Mouse (Mus musculus) midbrain, embryonic 11.5 days (tissue): ENCODE measurements around the gene Ccdc191. TPM values are rescaled to one million over a fixed set of nuclear protein-coding genes. Genes with fewer than 3 reads are reported as not detected.

Source experiments
- ATAC-seq: fragments of 200-750 bp; cut with Nextera tagmentation; 2 replicates; pipeline ENCODE4 v1.8.0; 2017; ENCODE audit warnings: moderate TSS enrichment, moderate library complexity; ENCODE audit not compliant: low FRiP score
- DNase-seq: peaks from one replicate; pipeline ENCODE4 v3.0.0; 2015; ENCODE audit warnings: low spot score; ENCODE audit errors: missing footprints
- H3K27ac ChIP-seq: fragments of 300-500 bp; sonication (generic); 2 replicates; pipeline ENCODE4 v1.5.1; 2014; ENCODE audit warnings: low read depth, low read length
- H3K27me3 ChIP-seq: fragments of 300-500 bp; sonication (generic); 2 replicates; pipeline ENCODE4 v1.6.1; 2014; ENCODE audit warnings: mild to moderate bottlenecking, low read length, moderate library complexity, mixed read lengths; ENCODE audit not compliant: control insufficient read depth, insufficient read depth
- H3K36me3 ChIP-seq: fragments of 300-500 bp; sonication (generic); 2 replicates; pipeline ENCODE4 v1.6.1; 2014; ENCODE audit warnings: mild to moderate bottlenecking, low read length, moderate library complexity, mixed read lengths; ENCODE audit not compliant: control insufficient read depth, insufficient read depth
- H3K4me1 ChIP-seq: fragments of 300-500 bp; sonication (generic); 2 replicates; pipeline ENCODE4 v1.6.1; 2014; ENCODE audit warnings: low read length; ENCODE audit not compliant: control insufficient read depth, insufficient read depth
- H3K4me2 ChIP-seq: fragments of 300-500 bp; sonication (generic); 2 replicates; pipeline ENCODE4 v1.6.1; 2014; ENCODE audit warnings: mild to moderate bottlenecking, moderate library complexity
- H3K4me3 ChIP-seq: fragments of 300-500 bp; sonication (generic); 2 replicates; pipeline ENCODE4 v1.5.1; 2014; ENCODE audit warnings: low read depth, low read length
- H3K9ac ChIP-seq: fragments of 300-500 bp; sonication (generic); 2 replicates; pipeline ENCODE4 v1.6.1; 2014; ENCODE audit warnings: low read length
- H3K9me3 ChIP-seq: fragments of 300-500 bp; sonication (generic); 2 replicates; pipeline ENCODE4 v1.6.1; 2016; ENCODE audit warnings: low read length; ENCODE audit not compliant: control insufficient read depth
- WGBS: fragments of 180-500 bp; shearing (Covaris S2); extraction: QIAGEN DNeasy Blood & Tissue Kit; methylation state at CpG from one replicate; pipeline ENCODE4 v1.1.7; 2014; 5-methylcytosine and 5-hydroxymethylcytosine counted together
- polyA plus RNA-seq: library from polyadenylated mRNA; unstranded; fragments of >200 nt; fragmentation: Nextera tagmentation; extraction: Ambion mirVana; gene quantifications from 2 replicates; pipeline ENCODE4 v1.2.1, GENCODE M21; 2014

The Ccdc191 gene
- polyA plus RNA-seq, 1 experiment from 2014 or later = 17.7 TPM

GRCm38 (mm10) chr16:43922630-43923029 lies 33.0 kb downstream of the Ccdc191 start:
- peaks cover 2% of the 10 kb centered on the region; the same call in 1 of the 2 replicates for H3K4me1 ChIP-seq
- no peaks in the 10 kb centered on the region for H3K36me3 ChIP-seq
- no peak overlapping the region for H3K4me3 ChIP-seq
- no peaks in the 10 kb centered on the region for H3K9me3 ChIP-seq
- ATAC-seq (no peak), DNase-seq (no peak)
- H3K9ac ChIP-seq = no peak overlapping the region
- 39% methylated on average over 3 of the region's 3 CpGs for WGBS
- H3K27me3 ChIP-seq = no peaks in the 10 kb centered on the region
- H3K4me2 ChIP-seq = no peak overlapping the region
- H3K27ac ChIP-seq = no peak overlapping the region; the same call in 1 of the 2 replicates

DNA sequence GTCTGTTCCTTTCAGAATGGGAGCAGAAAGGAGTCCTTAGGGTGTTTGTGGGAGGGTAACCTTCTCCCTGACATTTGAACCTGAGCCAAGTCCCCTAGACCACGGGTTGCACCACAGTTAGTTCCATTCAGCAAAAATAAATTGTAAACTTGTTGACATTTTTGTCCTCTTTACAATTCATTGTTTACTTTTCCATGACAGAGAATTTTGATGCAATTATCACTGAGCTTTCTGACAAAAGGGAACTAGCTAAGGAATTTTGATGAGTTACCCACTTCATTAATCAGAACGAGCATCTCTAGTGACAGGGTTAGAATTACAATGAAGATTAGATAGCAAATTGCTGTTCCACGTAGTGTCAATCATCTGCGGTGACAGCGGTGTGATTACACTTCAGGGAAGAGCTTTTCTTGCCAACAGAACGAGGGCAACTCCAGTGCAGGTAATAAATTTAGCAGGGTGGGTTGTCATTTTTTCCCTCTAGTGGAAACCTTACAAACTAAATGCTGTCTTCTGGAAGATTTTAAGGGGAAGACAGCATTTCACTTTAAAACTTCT lies 35.5 kb downstream of the Ccdc191 start:
- Histone ChIP-seq H3K4me2 (no peak overlapping the region), H3K9ac (no peak overlapping the region), H3K4me3 (no peak overlapping the region), H3K36me3 (no peaks in the 10 kb centered on the region), H3K27ac (no peak overlapping the region), H3K4me1 (peaks cover 2% of the 10 kb centered on the region; the same call in 1 of the 2 replicates), H3K27me3 (no peaks in the 10 kb centered on the region), H3K9me3 (no peaks in the 10 kb centered on the region)
- DNase-seq = no peak
- WGBS = 82% methylated on average over 6 of the region's 6 CpGs
- ATAC-seq = no peak

- Histone ChIP-seq H3K27ac (no peak overlapping the region), H3K9me3 (no peaks in the 10 kb centered on the region), H3K4me1 (peaks cover 2% of the 10 kb centered on the region; the same call in 1 of the 2 replicates), H3K9ac (no peak overlapping the region), H3K4me3 (no peak overlapping the region), H3K36me3 (no peaks in the 10 kb centered on the region), H3K4me2 (no peak overlapping the region), H3K27me3 (no peaks in the 10 kb centered on the region)
- DNase-seq = no peak
- 68% methylated on average over 1 of the region's 1 CpGs for WGBS
- ATAC-seq = no peak
Observed at GRCm38 (mm10) chr16:43925846-43926245, 36.2 kb downstream of the Ccdc191 start.

GRCm38 (mm10) chr16:43926341-43926859 lies 36.8 kb downstream of the Ccdc191 start, which contains the start of gene Qtrt2:
TSS of gene Qtrt2 (minus strand) at chr16:43926809.
- Histone ChIP-seq H3K27ac (no peak within 1 kb of the TSS), H3K4me2 (no peak within 1 kb of the TSS), H3K9me3 (no peaks in the 10 kb centered on the region), H3K4me1 (peaks cover 2% of the 10 kb centered on the region; the same call in 1 of the 2 replicates), H3K9ac (no peak within 1 kb of the TSS), H3K27me3 (no peaks in the 10 kb centered on the region), H3K4me3 (no peak within 1 kb of the TSS), H3K36me3 (no peaks in the 10 kb centered on the region)
- 59% methylated on average over 6 of the region's 6 CpGs for WGBS
- ATAC-seq (no peak), DNase-seq (no peak)

DNA sequence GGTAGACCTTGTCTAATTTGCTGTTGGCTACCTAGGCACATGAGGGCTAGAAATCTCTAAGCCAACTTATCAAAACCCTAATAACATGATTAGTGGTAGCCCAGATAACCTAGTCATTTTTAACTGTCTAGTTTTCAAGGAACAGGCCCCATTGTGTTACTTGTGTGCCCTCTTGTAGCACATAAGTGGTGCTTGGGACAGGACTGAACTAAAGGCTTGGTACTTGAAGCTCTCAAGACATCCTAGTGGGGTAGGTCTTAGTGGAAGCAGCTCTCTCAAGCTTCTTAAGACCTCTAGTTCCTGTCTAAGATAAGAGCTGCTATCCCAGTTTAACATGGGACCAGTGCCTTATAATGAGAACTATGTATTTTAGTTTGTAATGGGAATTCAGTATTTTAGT lies 41.0 kb downstream of the Ccdc191 start:
- H3K4me2 ChIP-seq = no peak overlapping the region
- no peaks in the 10 kb centered on the region for H3K27me3 ChIP-seq
- DNase-seq = no peak
- H3K27ac ChIP-seq = no peak overlapping the region
- no peak overlapping the region for H3K9ac ChIP-seq
- H3K4me3 ChIP-seq = no peak overlapping the region
- H3K36me3 ChIP-seq = no peaks in the 10 kb centered on the region
- no peaks in the 10 kb centered on the region for H3K4me1 ChIP-seq
- H3K9me3 ChIP-seq = no peaks in the 10 kb centered on the region
- ATAC-seq = no peak

- Histone ChIP-seq H3K4me2 (no peak overlapping the region), H3K4me3 (no peak overlapping the region), H3K27me3 (no peaks in the 10 kb centered on the region), H3K36me3 (no peaks in the 10 kb centered on the region), H3K4me1 (no peaks in the 10 kb centered on the region), H3K27ac (no peak overlapping the region), H3K9me3 (no peaks in the 10 kb centered on the region), H3K9ac (no peak overlapping the region)
- DNase-seq (no peak), ATAC-seq (no peak)
- 73% methylated on average over 3 of the region's 3 CpGs for WGBS
Observed at GRCm38 (mm10) chr16:43931502-43931901, 41.9 kb downstream of the Ccdc191 start.

DNA sequence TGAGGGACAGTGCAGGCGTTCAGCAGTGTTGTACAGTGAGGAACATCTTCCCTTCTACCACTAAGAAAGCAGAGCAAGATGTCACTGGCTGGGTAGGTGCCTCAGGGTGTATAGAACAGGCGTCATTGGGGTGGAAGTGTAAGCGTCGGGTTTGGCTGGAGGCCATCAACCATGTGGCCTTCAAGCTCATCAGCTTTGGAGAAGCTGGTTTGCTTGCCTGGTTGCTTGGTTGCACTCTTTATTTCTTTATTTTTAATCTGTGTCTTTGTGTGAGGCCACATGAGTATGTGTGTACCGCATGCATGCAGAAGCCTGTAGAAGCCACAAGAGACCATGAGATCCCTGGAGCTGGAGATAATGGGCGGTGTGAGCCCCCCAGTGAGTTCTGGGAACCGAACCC lies 42.7 kb downstream of the Ccdc191 start:
- no peaks in the 10 kb centered on the region for H3K9me3 ChIP-seq
- 86% methylated on average over 7 of the region's 7 CpGs for WGBS
- no peak for ATAC-seq
- no peak overlapping the region for H3K4me3 ChIP-seq
- no peak overlapping the region for H3K27ac ChIP-seq
- no peak for DNase-seq
- H3K36me3 ChIP-seq = no peaks in the 10 kb centered on the region
- no peaks in the 10 kb centered on the region for H3K4me1 ChIP-seq
- no peaks in the 10 kb centered on the region for H3K27me3 ChIP-seq
- H3K9ac ChIP-seq = no peak overlapping the region
- H3K4me2 ChIP-seq = no peak overlapping the region

DNA sequence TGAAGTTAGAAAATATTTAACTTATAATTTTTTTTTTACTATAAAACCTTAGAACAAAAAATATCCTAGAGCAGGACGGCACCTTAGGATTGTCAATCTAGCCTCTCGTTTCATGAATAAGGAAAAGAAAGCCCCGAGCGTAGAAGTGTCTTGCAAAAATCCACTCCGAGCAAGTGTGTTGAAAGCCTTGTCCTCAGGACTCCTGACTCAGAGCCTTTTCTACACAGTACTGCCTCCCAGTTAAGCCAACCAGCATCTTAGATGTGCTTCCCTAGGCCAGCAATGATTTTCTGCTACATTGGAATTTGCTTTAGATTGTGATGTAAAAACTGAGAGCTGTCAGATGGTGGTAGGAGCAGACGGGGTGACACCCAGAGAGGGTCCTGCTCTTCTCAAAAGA lies 43.4 kb downstream of the Ccdc191 start:
- no peaks in the 10 kb centered on the region for H3K4me1 ChIP-seq
- no peak overlapping the region for H3K4me2 ChIP-seq
- H3K36me3 ChIP-seq = no peaks in the 10 kb centered on the region
- DNase-seq = no peak
- H3K4me3 ChIP-seq = no peak overlapping the region
- 88% methylated on average over 6 of the region's 6 CpGs for WGBS
- no peaks in the 10 kb centered on the region for H3K27me3 ChIP-seq
- H3K9ac ChIP-seq = no peak overlapping the region
- no peak overlapping the region for H3K27ac ChIP-seq
- no peak for ATAC-seq
- H3K9me3 ChIP-seq = no peaks in the 10 kb centered on the region

DNA sequence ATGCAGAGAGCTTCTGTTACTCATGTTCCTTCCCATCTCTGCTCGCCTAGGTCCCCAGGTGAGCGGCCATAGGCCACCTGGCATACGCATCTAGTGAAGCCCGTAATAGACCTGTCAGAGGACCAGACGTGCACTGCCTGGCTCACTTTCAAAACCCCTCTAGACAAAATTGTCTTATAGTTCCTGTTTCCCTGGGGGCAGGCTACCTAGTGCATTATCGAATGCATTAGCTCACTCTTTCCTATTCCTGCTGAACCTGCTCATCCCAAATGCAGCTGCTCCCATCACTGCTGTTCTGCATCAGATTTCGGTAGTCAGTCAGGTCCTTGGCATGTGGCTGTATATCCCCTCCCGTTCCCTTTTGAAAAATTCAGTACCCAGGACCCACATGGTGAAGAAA lies 45.3 kb downstream of the Ccdc191 start:
- Histone ChIP-seq H3K27ac (no peak overlapping the region), H3K4me2 (no peak overlapping the region), H3K36me3 (no peaks in the 10 kb centered on the region), H3K27me3 (no peaks in the 10 kb centered on the region), H3K9me3 (no peaks in the 10 kb centered on the region), H3K9ac (no peak overlapping the region), H3K4me1 (no peaks in the 10 kb centered on the region), H3K4me3 (no peak overlapping the region)
- DNase-seq = no peak
- WGBS = 93% methylated on average over 8 of the region's 8 CpGs
- ATAC-seq = no peak
